Mouse (Mus musculus): ENCODE measurements around the gene Pacsin1. TPM values are rescaled to one million over a fixed set of nuclear protein-coding genes. Genes with fewer than 3 reads are reported as not detected.

The Pacsin1 gene
- total RNA-seq (2014; fragmentation: Nextera tagmentation) = 0.64 TPM in 1 of 2 replicates, not detected in the other
- 0.11 TPM in 1 of 2 replicates, not detected in the other for total RNA-seq (2017)

GRCm38 (mm10) chr17:27655089-27656010, at the start of gene Pacsin1:
Gene Pacsin1, plus strand, starts transcription at chr17:27655509.
- ATAC-seq (replicated peaks; ENCODE audit: low FRiP score, low TSS enrichment, poor library complexity, severe bottlenecking) = no peak

GRCm38 (mm10) chr17:27609576-27609975, 45.7 kb upstream of the Pacsin1 start:
- no peak for ATAC-seq (replicated peaks; ENCODE audit: low FRiP score, low TSS enrichment, poor library complexity, severe bottlenecking)

GRCm38 (mm10) chr17:27610679-27611518, 44.4 kb upstream of the Pacsin1 start:
- peak; percentile 55 for ATAC-seq (replicated peaks; ENCODE audit: low FRiP score, low TSS enrichment, poor library complexity, severe bottlenecking)

GRCm38 (mm10) chr17:27611519-27611884, 43.8 kb upstream of the Pacsin1 start:
- peak; percentile 70 for ATAC-seq (replicated peaks; ENCODE audit: low FRiP score, low TSS enrichment, poor library complexity, severe bottlenecking)

- 0 out of 2 replicates have a peak, but pooled peaks have one; percentile 17 for ATAC-seq (replicated peaks; ENCODE audit: low FRiP score, low TSS enrichment, poor library complexity, severe bottlenecking)
Measured at GRCm38 (mm10) chr17:27611994-27612393, 43.3 kb upstream of the Pacsin1 start.

GRCm38 (mm10) chr17:27613016-27613415, 42.3 kb upstream of the Pacsin1 start:
- no peak for ATAC-seq (replicated peaks; ENCODE audit: low FRiP score, low TSS enrichment, poor library complexity, severe bottlenecking)

GRCm38 (mm10) chr17:27615388-27615787, 39.9 kb upstream of the Pacsin1 start:
- no peak for ATAC-seq (replicated peaks; ENCODE audit: low FRiP score, low TSS enrichment, poor library complexity, severe bottlenecking)

- ATAC-seq (replicated peaks; ENCODE audit: low FRiP score, low TSS enrichment, poor library complexity, severe bottlenecking) = no peak
Measured at GRCm38 (mm10) chr17:27621161-27621560, 34.1 kb upstream of the Pacsin1 start.

GRCm38 (mm10) chr17:27621705-27622531, 33.4 kb upstream of the Pacsin1 start:
- no peak for ATAC-seq (replicated peaks; ENCODE audit: low FRiP score, low TSS enrichment, poor library complexity, severe bottlenecking)

GRCm38 (mm10) chr17:27622611-27623359, 32.5 kb upstream of the Pacsin1 start:
- 0 out of 2 replicates have a peak, but pooled peaks have one; percentile 31 for ATAC-seq (replicated peaks; ENCODE audit: low FRiP score, low TSS enrichment, poor library complexity, severe bottlenecking)

- peak; percentile 51 for ATAC-seq (replicated peaks; ENCODE audit: low FRiP score, low TSS enrichment, poor library complexity, severe bottlenecking)
Measured at GRCm38 (mm10) chr17:27623360-27624326, 31.7 kb upstream of the Pacsin1 start, which contains the start of gene Nudt3. Gene Nudt3, minus strand, starts transcription at chr17:27623495.

- no peak for ATAC-seq (replicated peaks; ENCODE audit: low FRiP score, low TSS enrichment, poor library complexity, severe bottlenecking)
Measured at GRCm38 (mm10) chr17:27625455-27626251, 29.7 kb upstream of the Pacsin1 start.

GRCm38 (mm10) chr17:27626681-27627080, 28.6 kb upstream of the Pacsin1 start:
- ATAC-seq (replicated peaks; ENCODE audit: low FRiP score, low TSS enrichment, poor library complexity, severe bottlenecking) = no peak

GRCm38 (mm10) chr17:27627451-27627850, 27.9 kb upstream of the Pacsin1 start:
- no peak for ATAC-seq (replicated peaks; ENCODE audit: low FRiP score, low TSS enrichment, poor library complexity, severe bottlenecking)

- ATAC-seq (replicated peaks; ENCODE audit: low FRiP score, low TSS enrichment, poor library complexity, severe bottlenecking) = no peak
Measured at GRCm38 (mm10) chr17:27628376-27628775, 26.9 kb upstream of the Pacsin1 start.

- ATAC-seq (replicated peaks; ENCODE audit: low FRiP score, low TSS enrichment, poor library complexity, severe bottlenecking) = peak; percentile 47; the same call in 1 of the 2 replicates
Measured at GRCm38 (mm10) chr17:27629249-27630020, 25.9 kb upstream of the Pacsin1 start.
